Mouse (Mus musculus) cerebellum, postnatal 36 days (tissue): Measurements from ENCODE around the gene Gm10061.
"Not testable (repeated sequence)": the region's sequence is repeated elsewhere in the genome, so short reads cannot be mapped to it uniquely, and the experiment has no call there.

Source experiments
- DNase-seq, 2 experiments: peaks; one replicate each; pipeline ENCODE4 v3.0.0; 2021 to 2022; ENCODE audit warnings: mixed read lengths in 2 of 2

Gm10061 gene

DNA sequence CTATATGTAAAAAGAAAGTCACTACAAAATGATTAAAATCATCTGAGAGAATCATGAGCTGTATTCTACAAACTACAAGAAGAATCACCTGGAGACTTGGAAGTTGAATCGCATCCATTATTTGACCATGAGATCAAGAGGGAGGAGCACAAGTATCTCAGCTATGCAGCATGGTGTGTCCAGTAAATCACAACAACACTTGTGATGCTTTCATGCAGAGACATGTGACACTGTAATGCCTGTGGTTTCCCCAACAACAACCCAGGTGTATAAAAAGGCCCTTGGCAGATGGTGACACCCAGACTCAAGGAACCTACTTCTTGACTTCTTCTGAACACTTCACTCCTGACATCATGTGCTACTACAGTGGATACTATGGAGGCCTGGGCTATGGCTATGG lies at the start of gene Gm10061:
TSS of gene Gm10061 (plus strand) at position 301 of the 400 bp plus-strand sequence.
- DNase-seq: no peak

DNA sequence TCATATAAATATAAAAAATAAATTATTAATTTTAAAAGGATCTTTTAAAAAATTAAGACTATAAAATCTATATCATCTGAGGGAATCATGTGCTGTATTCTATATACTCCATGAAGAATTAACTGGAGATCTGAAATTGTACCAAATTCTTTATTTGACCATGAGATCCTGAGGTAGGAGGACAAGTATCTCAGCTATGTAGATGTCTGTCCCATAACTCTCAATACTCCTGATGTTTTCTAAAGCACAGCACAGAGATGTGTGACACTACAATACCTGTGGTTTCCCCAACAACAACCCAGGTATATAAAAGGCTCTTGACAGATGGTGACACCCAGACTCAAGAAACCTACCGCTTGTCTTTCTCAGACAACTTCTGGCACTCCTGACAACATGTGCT lies 10.3 kb upstream of the Gm10061 start, which contains the start of gene Gm6358:
TSS of gene Gm6358 (plus strand) at position 301 of the 400 bp plus-strand sequence.
- DNase-seq: no peak

DNA sequence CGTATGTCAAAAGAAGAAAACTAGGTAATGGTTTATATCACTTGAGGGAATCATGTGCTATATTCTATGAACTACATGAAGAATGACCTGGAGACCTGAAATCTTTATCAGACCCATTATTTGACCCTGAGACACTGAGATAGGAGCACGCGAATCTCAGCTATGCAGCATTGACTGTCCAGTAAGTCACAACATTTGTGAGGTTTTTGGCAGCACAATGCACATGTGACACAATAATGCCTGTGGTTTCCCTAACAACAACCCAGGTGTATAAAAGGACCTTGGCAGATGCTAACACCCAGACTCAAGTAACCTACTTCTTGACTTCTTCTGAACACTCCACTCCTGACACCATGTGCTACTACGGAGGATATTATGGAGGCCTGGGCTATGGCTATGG lies 6.8 kb downstream of the Gm10061 start, which contains the start of gene Gm9789:
TSS of gene Gm9789 (plus strand) at position 301 of the 400 bp plus-strand sequence.
- DNase-seq: no peak

DNA sequence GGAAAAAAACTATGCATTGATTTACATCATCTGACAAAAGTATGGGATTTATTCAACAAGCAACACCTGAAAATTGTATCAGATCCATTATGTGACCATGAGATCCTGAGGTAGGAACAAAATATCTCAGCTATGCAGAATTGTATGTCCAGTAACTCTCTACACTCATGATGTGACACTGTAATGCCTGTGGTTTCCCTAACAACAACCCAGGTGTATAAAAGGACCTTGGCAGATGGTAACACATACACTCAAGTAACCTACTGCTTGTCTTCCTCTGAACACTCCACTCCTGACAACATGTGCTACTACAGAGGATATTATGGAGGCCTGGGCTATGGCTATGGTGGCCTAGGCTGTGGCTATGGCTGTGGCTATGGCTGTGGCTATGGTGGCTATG lies 18.3 kb downstream of the Gm10061 start, which contains the start of gene Gm7735:
TSS of gene Gm7735 (plus strand) at position 301 of the 400 bp plus-strand sequence.
- DNase-seq: not testable (repeated sequence)

DNA sequence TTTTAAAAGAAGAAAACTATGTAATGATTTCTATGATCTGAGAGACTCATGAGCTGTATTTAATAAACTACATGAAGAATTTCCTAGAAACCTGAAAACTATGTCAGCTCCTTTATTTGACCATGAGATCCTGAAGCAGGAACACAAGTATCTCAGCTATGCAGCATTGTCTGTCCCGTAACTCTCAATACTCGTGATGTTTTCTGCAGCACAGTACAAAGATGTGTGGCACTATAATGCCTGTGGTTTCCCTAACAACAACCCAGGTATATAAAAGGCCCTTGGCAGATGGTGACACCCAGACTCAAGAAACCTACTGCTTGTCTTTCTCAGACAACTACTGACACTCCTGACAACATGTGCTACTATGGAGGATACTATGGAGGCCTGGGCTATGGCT lies 23.5 kb downstream of the Gm10061 start, which contains the start of gene 1110057P08Rik:
TSS of gene 1110057P08Rik (plus strand) at position 301 of the 400 bp plus-strand sequence.
- no peak for DNase-seq

DNA sequence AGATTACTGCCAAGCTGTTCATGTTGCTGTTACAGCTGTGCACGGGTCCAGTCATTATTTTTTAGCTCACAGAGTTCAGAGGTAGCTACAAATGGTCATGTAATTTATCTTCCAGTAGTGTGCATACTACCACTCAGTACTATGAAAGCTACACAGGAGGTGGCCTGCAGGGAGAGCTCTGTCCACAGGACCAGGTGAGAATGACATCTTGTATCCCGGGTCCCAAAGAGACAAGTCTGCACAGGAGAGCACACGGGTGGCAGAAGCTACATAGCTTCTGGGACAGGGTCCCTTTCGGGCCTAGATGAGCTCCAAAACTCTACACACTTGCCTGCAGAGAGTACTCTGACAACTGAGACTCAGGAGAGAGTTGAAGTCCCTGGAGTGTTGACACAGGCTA lies 37.7 kb downstream of the Gm10061 start:
- DNase-seq: no peak
